In the genomic region with DNA sequence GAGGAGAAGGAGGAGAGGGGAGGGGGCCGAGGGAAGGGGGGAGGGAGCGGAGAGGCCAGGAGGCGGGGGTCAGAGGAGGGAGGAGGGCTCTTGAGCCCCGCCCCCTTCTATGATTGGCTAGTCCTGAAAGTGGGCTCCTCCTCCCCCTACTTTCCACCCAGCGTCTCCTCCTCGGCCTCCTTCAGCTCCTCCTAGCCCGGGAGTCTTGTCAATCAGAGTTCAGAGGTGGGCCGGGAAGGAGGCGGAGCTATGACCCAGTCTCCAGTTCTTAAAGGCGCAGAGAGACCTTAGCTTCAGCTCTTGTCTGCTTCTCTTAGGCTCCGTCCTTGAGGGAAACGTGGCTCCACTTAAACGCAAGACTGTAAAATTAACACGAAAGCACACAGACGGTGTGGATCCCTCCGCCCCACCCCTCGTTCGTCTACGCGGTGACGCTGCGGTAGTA, we compare ENCODE assay signal across 8 mouse cellular contexts. TPM values are rescaled to one million over a fixed set of nuclear protein-coding genes. Genes with fewer than 3 reads are reported as not detected.
A peak's percentile ranks its signal among the peaks of the same experiment; 100 is the strongest.
DNase-seq lines count a peak whose midpoint lies in the region; ATAC-seq and TF ChIP-seq lines count a peak whose summit lies in the region.

No protein-coding gene starts in this region.

- peak overlapping the region; percentile 83 for H3K4me3 ChIP-seq in hindbrain, embryonic 12.5 days
- peak overlapping the region; percentile 76 for H3K4me3 ChIP-seq in lung, postnatal 0 days (ENCODE audit: low read depth, low read length)

- H3K9ac ChIP-seq in hindbrain, embryonic 12.5 days, result no peak overlapping the region
- no peak overlapping the region; the same call in 1 of the 2 replicates for H3K9ac ChIP-seq in lung, postnatal 0 days (replicated peaks; ENCODE audit: low read depth)

- no peak; the same call in 1 of the 2 replicates for TF ChIP-seq EP300 in lung, postnatal 0 days (IDR thresholded peaks at IDR 0.05)

- H3K4me1 ChIP-seq in hindbrain, embryonic 12.5 days, result peaks cover 9% of the 10 kb centered on the region
- H3K4me1 ChIP-seq in lung, postnatal 0 days (ENCODE audit: insufficient read depth, low read depth, low read length), result no peaks in the 10 kb centered on the region

- H3K4me2 ChIP-seq in hindbrain, embryonic 12.5 days (replicated peaks), result peak overlapping the region; percentile 66
- peak overlapping the region; percentile 65 for H3K4me2 ChIP-seq in lung, postnatal 0 days (replicated peaks; ENCODE audit: low read depth, low read length)

- peak; percentile 45 for DNase-seq in T-cell, adult 2 months (ENCODE audit: low spot score)
- DNase-seq in cerebellum, postnatal 25 days, result peak; percentile 91 to 96
- DNase-seq in frontal cortex, postnatal 14 days (ENCODE audit: low spot score in 2 of 2), result peak; percentile 94 to 97
- peak; percentile 92 to 94 for DNase-seq in layer of hippocampus, postnatal 10 days (ENCODE audit: low spot score in 2 of 2)
- DNase-seq in lung, postnatal 0 days (ENCODE audit: low spot score), result peak; percentile 100
- DNase-seq in ovary, postnatal 10 days (ENCODE audit: low spot score), result peak; percentile 61
- DNase-seq in thymus, postnatal 0 days (ENCODE audit: low spot score), result peak; percentile 92

- no peaks in the 10 kb centered on the region for H3K27me3 ChIP-seq in hindbrain, embryonic 12.5 days
- H3K27me3 ChIP-seq in lung, postnatal 0 days (replicated peaks; ENCODE audit: insufficient read depth, low read length), result no peaks in the 10 kb centered on the region

- ATAC-seq in hindbrain, embryonic 12.5 days (ENCODE audit: low FRiP score), result peak; percentile 99
- ATAC-seq in lung, postnatal 0 days, result peak; percentile 99

- TF ChIP-seq CTCF in lung, postnatal 0 days (IDR thresholded peaks at IDR 0.05), result no peak

- H3K36me3 ChIP-seq in hindbrain, embryonic 12.5 days, result no peaks in the 10 kb centered on the region
- no peaks in the 10 kb centered on the region for H3K36me3 ChIP-seq in lung, postnatal 0 days (ENCODE audit: insufficient read depth, low read length)

- under 1% methylated on average over 19 of the region's 22 CpGs for WGBS in hindbrain, embryonic 12.5 days
- under 1% methylated on average over 20 of the region's 22 CpGs for WGBS in lung, postnatal 0 days

- peak overlapping the region; percentile 99 for H3K27ac ChIP-seq in hindbrain, embryonic 12.5 days
- H3K27ac ChIP-seq in lung, postnatal 0 days (ENCODE audit: low read length), result peak overlapping the region; percentile 90

- H3K9me3 ChIP-seq in hindbrain, embryonic 12.5 days (replicated peaks), result no peaks in the 10 kb centered on the region
- H3K9me3 ChIP-seq in lung, postnatal 0 days (ENCODE audit: low read length), result no peaks in the 10 kb centered on the region

RNA-seq across cellular contexts. Expression of gene Pbx1, which starts 0.2 kb away (rescaled TPM):
- polyA plus RNA-seq in hindbrain, embryonic 12.5 days (2016; fragmentation: Nextera tagmentation; extraction: Ambion mirVana), result 56.3 and 59.8 TPM in 2 replicates
- total RNA-seq in layer of hippocampus, postnatal 10 days (2021), result 100 to 1,000 TPM; 126 to 143 TPM
- polyA plus RNA-seq in lung, postnatal 0 days (2015; fragmentation: Nextera tagmentation; extraction: Ambion mirVana), result 23.9 and 32.5 TPM in 2 replicates
- 4.6 and 5.8 TPM in 2 replicates for polyA plus RNA-seq in thymus, postnatal 0 days (2015; fragmentation: Nextera tagmentation; extraction: Ambion mirVana)

Comparison
In these comparisons a context has a peak if more than half of its experiments do, and no peak if none do; other contexts are left out.
1. Peak in every context shown above with its lines: DNase-seq, ATAC-seq, H3K4me3 ChIP-seq and H3K27ac ChIP-seq.
2. DNase-seq: peak in every context shown above with its lines; median percentile 100 in lung, postnatal 0 days; 96 in frontal cortex, postnatal 14 days; 94 in cerebellum, postnatal 25 days; 93 in layer of hippocampus, postnatal 10 days; 92 in thymus, postnatal 0 days; 61 in ovary, postnatal 10 days; 45 in T-cell, adult 2 months.